Mouse (Mus musculus): Measurements from ENCODE around the gene Amy2a3.
"Not testable (repeated sequence)": the region's sequence is repeated elsewhere in the genome, so short reads cannot be mapped to it uniquely, and the experiment has no call there.

- not testable (repeated sequence) for TF ChIP-seq POLR2A (IDR thresholded peaks at IDR 0.05; ENCODE audit: low read depth, low read length); CTCF (conservative IDR thresholded peaks at IDR 0.05; ENCODE audit: insufficient read depth, insufficient read length, low read depth, low read length)
These were observed 43.6 kb downstream of the Amy2a3 start for GRCm38 (mm10) chr3:113280285-113280684.

Data from kidney, adult 2 months (tissue).